Mouse (Mus musculus): ENCODE results near the gene Ell. TPM values are rescaled to one million over a fixed set of nuclear protein-coding genes. Genes with fewer than 3 reads are reported as not detected.

The Ell gene
- polyA plus RNA-seq, 1 experiment from 2014 or later, result 22.7 TPM

DNA sequence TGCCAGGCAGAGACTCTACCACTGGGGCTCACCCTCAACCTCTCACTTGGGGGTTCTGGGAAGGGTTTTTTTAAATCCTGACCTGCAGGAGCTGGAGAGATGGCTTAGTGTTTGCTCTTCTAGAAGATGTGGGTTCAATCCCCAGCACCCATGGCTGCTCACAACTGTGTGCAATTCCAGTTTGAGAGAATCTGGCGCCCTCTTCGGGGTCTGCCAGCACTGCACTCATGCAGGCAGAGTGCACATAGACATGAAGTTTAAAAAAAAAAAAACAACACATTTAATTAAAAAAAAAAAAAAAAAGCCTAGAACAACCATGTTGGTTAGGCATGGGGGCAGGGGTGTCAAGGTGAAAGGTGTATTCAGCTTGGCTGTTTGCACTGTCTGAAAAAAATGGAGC, 8.9 kb upstream of the Ell start:
- no peak for DNase-seq (ENCODE audit: extremely low spot score, low spot score)
- peaks cover 28% of the 10 kb centered on the region for H3K4me1 ChIP-seq
- H3K36me3 ChIP-seq (replicated peaks), result peaks cover 61% of the 10 kb centered on the region
- H3K27ac ChIP-seq, result no peak overlapping the region
- no peak overlapping the region for H3K4me3 ChIP-seq
- H3K27me3 ChIP-seq (ENCODE audit: poor library complexity, severe bottlenecking), result no peaks in the 10 kb centered on the region
- 94% methylated on average over 2 of the region's 2 CpGs for WGBS
- no peaks in the 10 kb centered on the region for H3K9me3 ChIP-seq

- DNase-seq (ENCODE audit: extremely low spot score, low spot score), result no peak
- Histone ChIP-seq H3K36me3 (replicated peaks) (peaks cover 84% of the 10 kb centered on the region), H3K27me3 (ENCODE audit: poor library complexity, severe bottlenecking) (no peaks in the 10 kb centered on the region), H3K27ac (0 out of 2 replicates have a peak overlapping the region, but pooled peaks have one; percentile 30), H3K4me3 (no peak overlapping the region), H3K9me3 (no peaks in the 10 kb centered on the region), H3K4me1 (peaks cover 15% of the 10 kb centered on the region)
- 95% methylated on average over 12 of the region's 12 CpGs for WGBS
Observed at GRCm38 (mm10) chr8:70534281-70534680, 5.0 kb upstream of the Ell start.

- H3K9me3 ChIP-seq, result no peaks in the 10 kb centered on the region
- no peaks in the 10 kb centered on the region for H3K27me3 ChIP-seq (ENCODE audit: poor library complexity, severe bottlenecking)
- peaks cover 16% of the 10 kb centered on the region for H3K4me1 ChIP-seq
- H3K27ac ChIP-seq, result no peak overlapping the region
- no peak overlapping the region; the same call in 1 of the 2 replicates for H3K4me3 ChIP-seq
- H3K36me3 ChIP-seq (replicated peaks), result peaks cover 75% of the 10 kb centered on the region
- no peak for DNase-seq (ENCODE audit: extremely low spot score, low spot score)
- 96% methylated on average over 3 of the region's 3 CpGs for WGBS
Observed at GRCm38 (mm10) chr8:70535221-70535620, 4.0 kb upstream of the Ell start.

DNA sequence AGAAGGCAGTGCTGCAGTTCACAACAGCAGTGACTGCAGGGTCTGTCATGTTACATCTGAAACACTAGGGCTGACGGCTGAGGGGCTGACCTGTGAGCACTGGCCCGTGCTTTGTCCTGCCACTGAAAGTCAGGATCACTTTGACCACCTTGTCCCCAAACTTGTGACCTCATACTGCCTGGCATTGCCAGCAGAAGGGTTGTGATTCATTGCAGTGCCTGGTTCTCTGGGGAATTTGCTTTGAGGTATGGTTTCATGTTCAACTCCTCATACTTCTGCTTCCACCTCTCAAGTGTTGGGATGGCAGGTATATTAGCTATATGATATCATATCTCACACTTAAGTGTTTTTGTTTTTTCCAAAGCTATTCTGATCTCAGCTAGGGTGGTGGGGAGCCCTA, 3.6 kb upstream of the Ell start:
- no peak for DNase-seq (ENCODE audit: extremely low spot score, low spot score)
- 93% methylated on average over 2 of the region's 2 CpGs for WGBS
- no peaks in the 10 kb centered on the region for H3K27me3 ChIP-seq (ENCODE audit: poor library complexity, severe bottlenecking)
- no peak overlapping the region for H3K27ac ChIP-seq
- H3K9me3 ChIP-seq, result no peaks in the 10 kb centered on the region
- no peak overlapping the region; the same call in 1 of the 2 replicates for H3K4me3 ChIP-seq
- H3K4me1 ChIP-seq, result peaks cover 21% of the 10 kb centered on the region
- H3K36me3 ChIP-seq (replicated peaks), result peaks cover 70% of the 10 kb centered on the region

DNA sequence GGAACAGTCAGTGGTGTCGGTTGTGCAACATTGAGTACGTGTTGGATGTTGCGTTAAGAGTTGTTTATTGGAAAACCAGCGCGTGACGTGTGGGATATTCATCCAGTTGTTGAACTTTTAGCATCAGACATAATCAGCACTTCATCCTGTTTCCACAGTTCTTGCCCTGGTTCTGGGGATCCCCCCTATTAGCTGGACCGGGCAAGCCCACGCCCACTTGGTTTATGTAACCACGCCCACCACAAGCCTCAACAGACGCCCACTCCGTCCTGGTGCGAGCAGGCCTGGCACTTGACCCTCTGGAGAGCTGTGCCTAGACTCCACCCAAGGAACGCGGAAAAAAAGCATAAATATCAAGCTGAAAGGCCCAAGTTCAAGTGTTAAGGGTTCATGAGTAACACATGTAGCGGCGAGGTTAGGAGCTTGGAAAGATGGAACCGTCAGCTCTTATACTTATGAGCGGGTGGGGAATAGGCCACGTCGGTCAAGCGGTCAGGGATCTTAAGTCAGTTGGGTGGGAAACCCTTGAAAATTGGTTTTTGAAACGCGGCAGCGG, 1.2 kb upstream of the Ell start:
- no peaks in the 10 kb centered on the region for H3K9me3 ChIP-seq
- peak overlapping the region; percentile 88 for H3K4me3 ChIP-seq
- peaks cover 46% of the 10 kb centered on the region for H3K36me3 ChIP-seq (replicated peaks)
- peak overlapping the region; percentile 92 for H3K27ac ChIP-seq
- H3K4me1 ChIP-seq, result peaks cover 33% of the 10 kb centered on the region
- DNase-seq (ENCODE audit: extremely low spot score, low spot score), result peak; percentile 57
- WGBS, result 16% methylated on average over 24 of the region's 24 CpGs
- H3K27me3 ChIP-seq (ENCODE audit: poor library complexity, severe bottlenecking), result no peaks in the 10 kb centered on the region

GRCm38 (mm10) chr8:70538633-70539076, 602 bp upstream of the Ell start:
- Histone ChIP-seq H3K27ac (peak overlapping the region; percentile 92), H3K9me3 (no peaks in the 10 kb centered on the region), H3K4me3 (peak overlapping the region; percentile 88), H3K27me3 (ENCODE audit: poor library complexity, severe bottlenecking) (no peaks in the 10 kb centered on the region), H3K4me1 (peaks cover 35% of the 10 kb centered on the region), H3K36me3 (replicated peaks) (peaks cover 40% of the 10 kb centered on the region)
- WGBS, result under 1% methylated on average over 32 of the region's 32 CpGs
- peak; percentile 100 for DNase-seq (ENCODE audit: extremely low spot score, low spot score)

DNA sequence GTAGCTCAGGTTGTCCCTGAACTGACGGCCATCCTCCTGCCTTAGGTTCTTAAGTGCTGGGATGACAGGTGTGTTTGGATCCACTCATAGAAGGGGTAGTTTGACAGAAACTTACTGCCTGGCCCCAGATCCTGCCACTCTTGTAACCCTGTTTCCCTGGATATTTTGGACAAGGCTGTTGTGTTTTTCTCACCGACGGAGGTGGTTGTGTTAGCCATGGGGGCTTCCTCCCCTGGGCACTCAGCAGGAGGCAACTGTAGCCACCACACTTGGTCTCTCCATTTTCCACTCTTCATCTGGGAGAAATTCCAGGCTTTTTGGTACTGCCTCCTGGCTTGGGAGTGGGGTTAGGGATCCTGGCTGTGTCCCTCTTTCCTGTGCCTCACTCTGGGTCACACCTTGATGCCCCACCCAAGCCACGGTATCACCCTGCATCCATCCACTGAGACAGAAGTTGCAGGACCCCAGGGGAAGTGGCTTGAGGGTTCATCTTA, 803 bp downstream of the Ell start:
- no peak for DNase-seq (ENCODE audit: extremely low spot score, low spot score)
- 18% methylated on average over 4 of the region's 4 CpGs for WGBS
- peaks cover 44% of the 10 kb centered on the region for H3K4me1 ChIP-seq
- H3K9me3 ChIP-seq, result no peaks in the 10 kb centered on the region
- H3K36me3 ChIP-seq (replicated peaks), result peaks cover 26% of the 10 kb centered on the region
- H3K27ac ChIP-seq, result peak overlapping the region; percentile 92
- no peaks in the 10 kb centered on the region for H3K27me3 ChIP-seq (ENCODE audit: poor library complexity, severe bottlenecking)
- H3K4me3 ChIP-seq, result peak overlapping the region; percentile 88

- Histone ChIP-seq H3K36me3 (replicated peaks) (peaks cover 24% of the 10 kb centered on the region), H3K27ac (peak overlapping the region; percentile 92), H3K4me3 (peak overlapping the region; percentile 88), H3K4me1 (peaks cover 44% of the 10 kb centered on the region), H3K27me3 (ENCODE audit: poor library complexity, severe bottlenecking) (no peaks in the 10 kb centered on the region), H3K9me3 (no peaks in the 10 kb centered on the region)
- 62% methylated on average over 7 of the region's 7 CpGs for WGBS
- DNase-seq (ENCODE audit: extremely low spot score, low spot score), result no peak
Observed at GRCm38 (mm10) chr8:70540507-70541071, 1.3 kb downstream of the Ell start.

GRCm38 (mm10) chr8:70541081-70541480, 1.8 kb downstream of the Ell start:
- H3K4me1 ChIP-seq, result peaks cover 44% of the 10 kb centered on the region
- 87% methylated on average over 5 of the region's 5 CpGs for WGBS
- peak overlapping the region; percentile 88 for H3K4me3 ChIP-seq

DNA sequence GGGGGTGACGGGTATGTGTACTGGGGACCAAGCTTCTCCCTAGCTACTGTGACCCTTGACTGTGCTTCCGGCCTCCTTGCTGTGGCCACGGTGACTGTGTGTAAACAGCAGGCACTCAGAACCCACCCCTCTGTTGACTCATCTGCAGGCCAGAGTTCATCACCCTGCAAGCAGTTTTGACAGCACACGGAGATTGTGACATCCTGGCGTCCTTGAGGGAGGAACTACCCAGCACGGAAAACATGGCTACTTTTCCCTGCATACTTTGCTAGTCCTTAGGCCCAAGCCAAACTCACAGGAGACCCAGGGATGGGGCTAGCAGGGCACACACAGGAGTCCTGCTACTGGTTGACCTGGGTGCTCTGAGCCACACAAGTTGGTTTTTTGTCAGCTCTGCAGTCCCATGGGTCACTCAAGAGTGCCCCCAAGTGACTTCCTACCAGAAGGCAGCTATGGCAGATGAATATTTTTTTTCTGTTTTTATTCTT, 5.0 kb downstream of the Ell start:
- Histone ChIP-seq H3K4me3 (no peak overlapping the region), H3K27ac (no peak overlapping the region), H3K36me3 (replicated peaks) (peaks cover 3% of the 10 kb centered on the region; the same call in 1 of the 2 replicates), H3K4me1 (peaks cover 33% of the 10 kb centered on the region), H3K9me3 (no peaks in the 10 kb centered on the region), H3K27me3 (ENCODE audit: poor library complexity, severe bottlenecking) (no peaks in the 10 kb centered on the region)
- DNase-seq (ENCODE audit: extremely low spot score, low spot score), result no peak
- WGBS, result 81% methylated on average over 6 of the region's 6 CpGs

More at GRCm38 (mm10) chr8:70541081-70541480, 1.8 kb downstream of the Ell start:
- Histone ChIP-seq H3K27ac (no peak overlapping the region), H3K27me3 (ENCODE audit: poor library complexity, severe bottlenecking) (no peaks in the 10 kb centered on the region), H3K36me3 (replicated peaks) (peaks cover 19% of the 10 kb centered on the region), H3K9me3 (no peaks in the 10 kb centered on the region)
- DNase-seq (ENCODE audit: extremely low spot score, low spot score), result no peak

GRCm38 (mm10) chr8:70546412-70546811, 7.2 kb downstream of the Ell start:
- no peaks in the 10 kb centered on the region for H3K9me3 ChIP-seq
- peaks cover 17% of the 10 kb centered on the region for H3K4me1 ChIP-seq
- H3K4me3 ChIP-seq, result no peak overlapping the region
- no peak overlapping the region for H3K27ac ChIP-seq
- H3K36me3 ChIP-seq (replicated peaks), result peaks cover 3% of the 10 kb centered on the region; the same call in 1 of the 2 replicates
- no peak for DNase-seq (ENCODE audit: extremely low spot score, low spot score)
- no peaks in the 10 kb centered on the region for H3K27me3 ChIP-seq (ENCODE audit: poor library complexity, severe bottlenecking)
- 90% methylated on average over 4 of the region's 4 CpGs for WGBS

DNA sequence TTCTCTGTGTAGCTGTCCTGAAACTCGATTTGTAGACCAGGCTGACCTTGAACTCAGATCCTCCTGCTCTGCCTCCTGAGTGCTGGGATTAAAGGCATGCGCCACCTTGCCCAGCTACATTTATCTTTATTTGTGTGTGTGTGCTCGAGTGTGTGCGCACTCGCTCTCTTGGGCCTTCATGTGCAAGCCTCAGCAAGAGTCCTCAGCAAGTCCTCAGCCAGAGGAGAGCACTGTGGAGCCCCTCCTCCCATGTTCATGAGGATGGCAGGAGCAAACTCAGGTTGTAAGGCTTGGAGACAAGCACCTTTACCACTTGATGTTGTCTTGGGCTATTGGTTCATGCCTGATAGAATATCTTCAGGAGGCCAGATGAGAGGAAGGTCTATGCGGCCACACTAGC, 8.5 kb downstream of the Ell start:
- Histone ChIP-seq H3K36me3 (replicated peaks) (peaks cover 3% of the 10 kb centered on the region; the same call in 1 of the 2 replicates), H3K4me1 (peaks cover 19% of the 10 kb centered on the region), H3K27ac (no peak overlapping the region), H3K4me3 (no peak overlapping the region), H3K27me3 (ENCODE audit: poor library complexity, severe bottlenecking) (no peaks in the 10 kb centered on the region), H3K9me3 (no peaks in the 10 kb centered on the region)
- DNase-seq (ENCODE audit: extremely low spot score, low spot score), result no peak
- 93% methylated on average over 6 of the region's 6 CpGs for WGBS
